Mouse (Mus musculus) midbrain, postnatal 0 days (tissue): ENCODE data around the gene Pkp4. TPM values are rescaled to one million over a fixed set of nuclear protein-coding genes. Genes with fewer than 3 reads are reported as not detected.

Source experiments
- ATAC-seq: fragments of 200-750 bp; cut with Nextera tagmentation; 2 replicates; pipeline ENCODE4 v1.8.0; 2017; ENCODE audit warnings: moderate number of reproducible peaks, mild to moderate bottlenecking, moderate TSS enrichment, moderate library complexity; ENCODE audit not compliant: low FRiP score
- DNase-seq: peaks from one replicate; pipeline ENCODE4 v3.0.0-alpha.2; 2015; ENCODE audit warnings: low spot score
- H3K27ac ChIP-seq: fragments of 300-500 bp; sonication (generic); 2 replicates; pipeline ENCODE4 v1.5.1; 2014; ENCODE audit warnings: low read depth, mild to moderate bottlenecking, low read length, mixed read lengths
- H3K27me3 ChIP-seq: fragments of 300-500 bp; sonication (generic); 2 replicates; pipeline ENCODE4 v1.6.1; 2014; ENCODE audit warnings: low read length, control low read depth, mixed read lengths; ENCODE audit not compliant: insufficient read depth
- H3K36me3 ChIP-seq: fragments of 300-500 bp; sonication (generic); 2 replicates; pipeline ENCODE4 v1.6.1; 2014; ENCODE audit warnings: low read length, control low read depth, mixed read lengths; ENCODE audit not compliant: insufficient read depth
- H3K4me1 ChIP-seq: fragments of 300-500 bp; sonication (generic); 2 replicates; pipeline ENCODE4 v1.6.1; 2014; ENCODE audit warnings: mild to moderate bottlenecking, control low read depth, antibody characterized with exemption, low read length, mixed read lengths; ENCODE audit not compliant: insufficient read depth
- H3K4me2 ChIP-seq: fragments of 300-500 bp; sonication (generic); 2 replicates; pipeline ENCODE4 v1.6.1; 2014; ENCODE audit warnings: low read depth, mild to moderate bottlenecking, low read length, mixed read lengths; ENCODE audit not compliant: poor library complexity, severe bottlenecking
- H3K4me3 ChIP-seq: fragments of 300-500 bp; sonication (generic); 2 replicates; pipeline ENCODE4 v1.5.1; 2014; ENCODE audit warnings: low read depth, mild to moderate bottlenecking, low read length, moderate library complexity
- H3K9ac ChIP-seq: fragments of 300-500 bp; sonication (generic); replicated peaks from 2 replicates; pipeline ENCODE4 v1.6.1; 2014; ENCODE audit warnings: mild to moderate bottlenecking, low read length, moderate library complexity, mixed read lengths; ENCODE audit not compliant: poor library complexity, severe bottlenecking
- H3K9me3 ChIP-seq: fragments of 300-500 bp; sonication (generic); 2 replicates; pipeline ENCODE4 v1.6.1; 2016; ENCODE audit warnings: low read length, control low read depth
- CTCF ChIP-seq: IDR thresholded peaks from 2 replicates; pipeline ENCODE4 v1.5.1; 2016; ENCODE audit warnings: antibody characterized with exemption, mild to moderate bottlenecking
- WGBS: fragments of 180-500 bp; shearing (Covaris S2); extraction: QIAGEN DNeasy Blood & Tissue Kit; methylation state at CpG from one replicate; pipeline ENCODE4 v1.1.7; 2014; 5-methylcytosine and 5-hydroxymethylcytosine counted together
- polyA plus RNA-seq: library from polyadenylated mRNA; unstranded; fragments of >200 nt; fragmentation: Nextera tagmentation; extraction: Ambion mirVana; gene quantifications from 2 replicates; pipeline ENCODE4 v1.2.1, GENCODE M21; 2015
- total RNA-seq: library from RNA; depleted of rRNA; stranded (reverse); fragments of >200 nt; gene quantifications from 2 replicates; pipeline ENCODE4 v1.2.3, GENCODE M21; 2014

Pkp4 gene
- total and polyA plus RNA-seq, 2 experiments from 2014 or later, result 21.6 to 105 TPM

DNA sequence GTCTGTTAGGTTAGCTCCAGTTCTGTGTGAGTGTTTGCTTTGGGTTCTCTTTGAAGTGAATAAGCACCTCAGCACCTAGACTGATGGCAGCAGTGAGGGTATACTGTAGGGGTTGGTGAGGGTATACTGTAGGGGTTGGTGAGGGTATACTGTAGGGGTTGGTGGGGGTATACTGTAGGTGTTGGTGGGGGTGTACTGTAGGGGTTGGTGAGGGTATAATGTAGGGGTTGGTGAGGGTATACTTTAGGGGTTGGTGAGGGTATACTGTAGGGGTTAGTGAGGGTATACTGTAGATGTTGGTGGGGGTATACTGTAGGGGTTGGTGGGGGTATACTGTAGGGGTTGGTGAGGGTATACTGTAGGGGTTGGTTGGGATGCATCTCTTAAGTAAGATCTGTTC is 92.2 kb downstream of the Pkp4 start:
- H3K36me3 ChIP-seq, result no peaks in the 10 kb centered on the region
- no peaks in the 10 kb centered on the region for H3K27me3 ChIP-seq
- no peak overlapping the region for H3K4me2 ChIP-seq
- no peak overlapping the region for H3K9ac ChIP-seq
- no peak overlapping the region for H3K27ac ChIP-seq
- no peaks in the 10 kb centered on the region for H3K4me1 ChIP-seq
- no peak for ATAC-seq
- DNase-seq, result no peak
- no peak overlapping the region for H3K4me3 ChIP-seq
- no peak for TF ChIP-seq CTCF
- H3K9me3 ChIP-seq, result no peaks in the 10 kb centered on the region

DNA sequence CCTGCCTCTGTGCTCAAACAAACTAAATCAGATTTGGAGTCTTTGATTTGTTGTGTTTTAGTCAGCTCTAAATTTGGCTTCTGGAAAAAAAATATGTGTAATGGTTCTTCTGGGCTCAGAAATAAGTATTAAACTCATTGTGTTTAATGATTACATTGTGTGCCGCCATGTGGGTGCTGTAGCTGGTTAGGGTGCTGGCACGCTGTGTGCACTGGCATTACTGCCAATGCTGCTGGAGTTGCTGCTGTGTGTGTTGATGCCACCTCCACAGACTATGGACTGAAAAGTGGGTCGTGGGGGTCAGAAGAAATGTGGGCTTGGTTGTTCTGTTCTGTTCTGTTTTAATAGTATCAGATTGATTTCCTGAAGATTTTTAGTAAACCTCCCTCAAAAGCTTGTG is 92.8 kb downstream of the Pkp4 start:
- no peak for ATAC-seq
- 97% methylated on average over 3 of the region's 3 CpGs for WGBS
- no peaks in the 10 kb centered on the region for H3K27me3 ChIP-seq
- H3K27ac ChIP-seq, result no peak overlapping the region
- H3K4me3 ChIP-seq, result no peak overlapping the region
- no peak overlapping the region for H3K4me2 ChIP-seq
- TF ChIP-seq CTCF, result no peak
- no peak overlapping the region for H3K9ac ChIP-seq
- no peaks in the 10 kb centered on the region for H3K9me3 ChIP-seq
- H3K36me3 ChIP-seq, result no peaks in the 10 kb centered on the region
- H3K4me1 ChIP-seq, result no peaks in the 10 kb centered on the region
- DNase-seq, result no peak

DNA sequence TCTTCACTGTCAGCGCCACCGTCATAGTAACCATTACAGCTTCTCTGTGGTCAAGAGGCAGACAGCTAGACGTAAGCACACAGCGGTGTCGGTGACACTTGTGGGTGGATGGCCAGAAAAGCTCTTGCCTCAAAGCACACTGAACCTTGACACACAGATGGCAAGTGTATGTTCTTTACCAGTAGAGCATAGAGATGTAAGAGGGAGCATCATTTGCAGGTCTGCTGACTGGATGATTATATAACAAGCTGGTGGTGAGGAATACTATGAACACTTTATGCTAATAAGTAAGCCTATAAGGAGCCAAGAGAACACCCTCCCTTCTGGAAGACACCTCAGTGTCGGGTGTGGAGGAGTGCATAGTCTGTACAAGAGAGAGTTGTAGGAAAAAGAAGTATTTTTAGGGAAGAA is 98.2 kb downstream of the Pkp4 start:
- Histone ChIP-seq H3K36me3 (no peaks in the 10 kb centered on the region), H3K9me3 (no peaks in the 10 kb centered on the region), H3K27ac (no peak overlapping the region), H3K4me2 (no peak overlapping the region), H3K4me1 (no peaks in the 10 kb centered on the region), H3K4me3 (no peak overlapping the region), H3K27me3 (no peaks in the 10 kb centered on the region), H3K9ac (no peak overlapping the region)
- DNase-seq, result peak; percentile 16
- WGBS, result 83% methylated on average over 6 of the region's 6 CpGs
- no peak for ATAC-seq
- TF ChIP-seq CTCF, result no peak

DNA sequence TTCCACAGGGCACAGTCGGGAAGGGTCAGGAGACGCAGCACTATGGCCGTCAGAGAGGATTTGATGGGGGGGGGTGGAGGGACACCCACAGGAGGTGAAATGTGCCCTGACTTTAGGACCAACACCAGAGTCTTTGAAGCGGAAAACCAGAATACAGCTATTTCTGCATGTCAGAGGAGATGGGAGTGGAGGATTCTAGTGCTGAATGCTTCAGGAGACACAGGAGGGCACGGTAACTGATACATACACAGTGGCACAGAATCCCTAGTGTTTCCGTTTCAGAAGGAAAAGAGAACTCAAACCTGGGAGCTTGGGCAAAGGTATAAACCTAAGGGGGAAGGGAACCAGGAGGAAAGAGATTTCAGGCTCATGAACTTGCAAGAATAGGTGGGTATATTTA is 98.7 kb downstream of the Pkp4 start:
- no peak overlapping the region for H3K4me2 ChIP-seq
- H3K9me3 ChIP-seq, result no peaks in the 10 kb centered on the region
- ATAC-seq, result no peak
- TF ChIP-seq CTCF, result no peak
- H3K27ac ChIP-seq, result no peak overlapping the region
- DNase-seq, result no peak
- H3K4me3 ChIP-seq, result no peak overlapping the region
- no peak overlapping the region for H3K9ac ChIP-seq
- WGBS, result 81% methylated on average over 6 of the region's 6 CpGs
- no peaks in the 10 kb centered on the region for H3K27me3 ChIP-seq
- H3K4me1 ChIP-seq, result no peaks in the 10 kb centered on the region
- no peaks in the 10 kb centered on the region for H3K36me3 ChIP-seq

DNA sequence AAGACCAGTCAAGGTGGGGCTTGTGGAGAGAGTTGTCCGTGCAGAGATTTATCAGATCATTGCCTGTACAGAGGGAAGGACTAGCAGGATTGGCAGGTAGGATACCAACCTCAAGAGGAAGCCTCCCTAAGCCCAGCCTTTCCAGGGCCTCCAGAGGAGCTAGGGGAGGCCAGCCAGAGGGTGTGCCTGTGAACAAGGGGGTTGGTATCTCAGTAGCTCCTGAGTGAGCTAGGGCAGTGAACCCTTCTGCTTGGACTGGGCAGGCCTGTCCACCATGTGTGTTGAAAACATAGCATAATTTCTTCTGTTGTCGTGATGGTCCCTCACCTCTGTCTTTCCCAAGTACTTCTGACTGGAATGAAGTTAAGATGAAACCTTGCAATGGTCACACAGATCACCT is 100.6 kb downstream of the Pkp4 start:
- no peak overlapping the region for H3K9ac ChIP-seq
- ATAC-seq (no peak), DNase-seq (no peak)
- no peaks in the 10 kb centered on the region for H3K4me1 ChIP-seq
- H3K27ac ChIP-seq, result no peak overlapping the region
- H3K36me3 ChIP-seq, result no peaks in the 10 kb centered on the region
- no peak for TF ChIP-seq CTCF
- H3K27me3 ChIP-seq, result no peaks in the 10 kb centered on the region
- H3K4me2 ChIP-seq, result no peak overlapping the region
- H3K4me3 ChIP-seq, result no peak overlapping the region
- WGBS, result 94% methylated on average over 2 of the region's 2 CpGs
- H3K9me3 ChIP-seq, result no peaks in the 10 kb centered on the region

DNA sequence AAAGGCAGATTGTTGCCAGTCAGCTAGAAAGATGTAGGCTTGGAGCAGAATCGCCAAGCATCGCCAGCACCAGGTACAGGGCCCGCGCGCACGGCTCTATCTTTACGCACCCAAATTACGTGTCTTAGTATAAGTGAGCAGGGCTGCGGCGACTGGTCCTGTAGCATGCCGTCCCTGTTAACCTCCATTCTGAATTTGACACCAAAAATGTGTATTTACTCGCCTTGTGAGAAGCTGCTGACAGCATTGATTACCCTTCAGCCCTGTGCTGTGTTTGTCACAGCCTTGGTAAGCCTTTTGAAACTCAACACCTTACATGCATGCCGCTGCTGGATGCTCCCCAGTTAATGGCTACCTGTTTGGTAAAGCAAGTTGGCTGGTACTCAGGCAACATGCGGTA is 105.8 kb downstream of the Pkp4 start:
- H3K27ac ChIP-seq, result no peak overlapping the region
- H3K4me2 ChIP-seq, result no peak overlapping the region
- no peak overlapping the region for H3K4me3 ChIP-seq
- H3K27me3 ChIP-seq, result no peaks in the 10 kb centered on the region
- WGBS, result 97% methylated on average over 14 of the region's 14 CpGs
- TF ChIP-seq CTCF, result no peak
- no peaks in the 10 kb centered on the region for H3K36me3 ChIP-seq
- DNase-seq (no peak), ATAC-seq (no peak)
- no peaks in the 10 kb centered on the region for H3K4me1 ChIP-seq
- no peak overlapping the region for H3K9ac ChIP-seq
- no peaks in the 10 kb centered on the region for H3K9me3 ChIP-seq

DNA sequence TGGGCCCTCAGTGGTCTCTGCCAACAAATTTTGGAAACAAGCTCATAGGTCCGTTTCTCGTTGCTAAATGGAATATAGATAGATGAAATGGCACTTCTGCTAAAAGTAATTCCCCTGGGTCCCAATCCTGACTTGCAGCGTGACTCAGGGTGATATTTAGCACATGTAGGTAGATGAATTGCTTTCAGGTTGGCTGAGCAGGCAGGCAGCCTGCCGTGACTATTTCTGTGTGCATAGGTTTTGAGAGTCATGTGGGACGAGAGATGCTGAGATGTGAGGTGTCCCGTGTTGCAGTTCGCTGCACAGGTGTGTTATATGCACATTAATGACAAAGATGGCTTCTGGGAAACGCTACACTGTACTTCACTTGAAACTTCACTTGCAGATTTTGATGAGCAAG is 111.2 kb downstream of the Pkp4 start:
- Histone ChIP-seq H3K9me3 (no peaks in the 10 kb centered on the region), H3K4me2 (no peak overlapping the region), H3K27me3 (no peaks in the 10 kb centered on the region), H3K27ac (no peak overlapping the region), H3K4me3 (no peak overlapping the region), H3K36me3 (no peaks in the 10 kb centered on the region), H3K4me1 (no peaks in the 10 kb centered on the region), H3K9ac (no peak overlapping the region)
- WGBS, result 83% methylated on average over 8 of the region's 8 CpGs
- no peak for TF ChIP-seq CTCF
- DNase-seq (no peak), ATAC-seq (no peak)
